Mouse (Mus musculus) midbrain, embryonic 13.5 days (tissue): ENCODE measurements at regions not wholly inside any gene's neighbourhood (a gene's known extent, or its start where the extent isn't known, plus 50 kb on each side); places are given as distances from the start of the nearest gene placed in this dataset.
"Not testable (repeated sequence)": the region's sequence is repeated elsewhere in the genome, so short reads cannot be mapped to it uniquely, and the experiment has no call there.

ENCODE experiments used
- ATAC-seq: fragments of 200-750 bp; cut with Nextera tagmentation; 2 replicates; pipeline ENCODE4 v1.8.0; 2017; ENCODE audit warnings: mild to moderate bottlenecking, moderate TSS enrichment, moderate library complexity
- H3K27ac ChIP-seq: fragments of 300-500 bp; sonication (generic); 2 replicates; pipeline ENCODE4 v1.5.1; 2015; ENCODE audit warnings: inconsistent platforms, mild to moderate bottlenecking, moderate library complexity
- H3K27me3 ChIP-seq: fragments of 300-500 bp; sonication (generic); 2 replicates; pipeline ENCODE4 v1.6.1; 2015; ENCODE audit warnings: mild to moderate bottlenecking, inconsistent platforms
- H3K36me3 ChIP-seq: fragments of 300-500 bp; sonication (generic); 2 replicates; pipeline ENCODE4 v1.6.1; 2015; ENCODE audit warnings: mild to moderate bottlenecking, inconsistent platforms
- H3K4me1 ChIP-seq: fragments of 300-500 bp; sonication (generic); replicated peaks from 2 replicates; pipeline ENCODE4 v1.6.1; 2015; ENCODE audit warnings: inconsistent platforms
- H3K4me2 ChIP-seq: fragments of 300-500 bp; sonication (generic); replicated peaks from 2 replicates; pipeline ENCODE4 v1.6.1; 2015; ENCODE audit warnings: moderate library complexity, mild to moderate bottlenecking, inconsistent platforms
- H3K4me3 ChIP-seq: fragments of 300-500 bp; sonication (generic); replicated peaks from 2 replicates; pipeline ENCODE4 v1.5.1; 2015; ENCODE audit warnings: mild to moderate bottlenecking, inconsistent platforms
- H3K9ac ChIP-seq: fragments of 300-500 bp; sonication (generic); replicated peaks from 2 replicates; pipeline ENCODE4 v1.6.1; 2015; ENCODE audit warnings: mild to moderate bottlenecking, inconsistent platforms
- H3K9me3 ChIP-seq: fragments of 300-500 bp; sonication (generic); 2 replicates; pipeline ENCODE4 v1.6.1; 2016; ENCODE audit warnings: mild to moderate bottlenecking, inconsistent platforms
- WGBS: fragments of 180-500 bp; shearing (Covaris S2); methylation state at CpG from one replicate; pipeline ENCODE4 v1.1.7; 2015; 5-methylcytosine and 5-hydroxymethylcytosine counted together

- H3K9ac ChIP-seq, result no peak overlapping the region
- no peaks in the 10 kb centered on the region for H3K9me3 ChIP-seq
- no peak overlapping the region for H3K27ac ChIP-seq
- 55% methylated on average over 10 of the region's 10 CpGs for WGBS
- peak; percentile 63 for ATAC-seq
- H3K4me3 ChIP-seq, result no peak overlapping the region
- no peak overlapping the region for H3K4me2 ChIP-seq
- H3K4me1 ChIP-seq, result no peaks in the 10 kb centered on the region
- no peaks in the 10 kb centered on the region for H3K27me3 ChIP-seq
- H3K36me3 ChIP-seq, result no peaks in the 10 kb centered on the region
Measured at GRCm38 (mm10) chr4:81625348-81625934, 182.8 kb upstream of the Mpdz start.

DNA sequence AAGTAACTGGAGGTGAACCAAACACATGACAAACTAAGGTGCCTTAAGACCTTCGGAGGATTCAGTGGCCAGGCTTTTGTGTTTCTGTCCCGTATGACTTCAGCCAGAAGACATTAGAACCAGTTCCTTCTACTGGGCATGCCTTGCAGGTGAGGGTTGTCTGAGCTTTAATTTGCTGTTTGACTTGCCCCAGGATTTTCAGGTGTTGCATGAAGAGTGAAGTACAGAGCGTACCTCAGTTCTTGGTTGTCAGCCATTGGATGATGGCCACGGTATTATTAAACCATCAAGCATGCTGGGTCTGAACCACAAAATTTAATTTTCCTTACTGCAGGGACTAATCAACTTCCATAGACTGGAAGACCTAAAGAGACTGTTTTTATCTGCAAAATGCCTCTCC is 181.5 kb upstream of the Mpdz start:
- Histone ChIP-seq H3K27me3 (no peaks in the 10 kb centered on the region), H3K27ac (no peak overlapping the region), H3K4me3 (no peak overlapping the region), H3K9me3 (no peaks in the 10 kb centered on the region), H3K4me1 (no peaks in the 10 kb centered on the region), H3K9ac (no peak overlapping the region), H3K4me2 (no peak overlapping the region), H3K36me3 (no peaks in the 10 kb centered on the region)
- no peak for ATAC-seq
- WGBS, result 96% methylated on average over 4 of the region's 4 CpGs

- H3K4me3 ChIP-seq, result no peak overlapping the region
- H3K9me3 ChIP-seq, result no peaks in the 10 kb centered on the region
- ATAC-seq, result no peak
- H3K27me3 ChIP-seq, result no peaks in the 10 kb centered on the region
- H3K4me1 ChIP-seq, result no peaks in the 10 kb centered on the region
- no peak overlapping the region for H3K9ac ChIP-seq
- no peak overlapping the region for H3K4me2 ChIP-seq
- H3K27ac ChIP-seq, result no peak overlapping the region
- 93% methylated on average over 8 of the region's 8 CpGs for WGBS
- no peaks in the 10 kb centered on the region for H3K36me3 ChIP-seq
Measured at GRCm38 (mm10) chr4:81621391-81622137, 178.9 kb upstream of the Mpdz start.

DNA sequence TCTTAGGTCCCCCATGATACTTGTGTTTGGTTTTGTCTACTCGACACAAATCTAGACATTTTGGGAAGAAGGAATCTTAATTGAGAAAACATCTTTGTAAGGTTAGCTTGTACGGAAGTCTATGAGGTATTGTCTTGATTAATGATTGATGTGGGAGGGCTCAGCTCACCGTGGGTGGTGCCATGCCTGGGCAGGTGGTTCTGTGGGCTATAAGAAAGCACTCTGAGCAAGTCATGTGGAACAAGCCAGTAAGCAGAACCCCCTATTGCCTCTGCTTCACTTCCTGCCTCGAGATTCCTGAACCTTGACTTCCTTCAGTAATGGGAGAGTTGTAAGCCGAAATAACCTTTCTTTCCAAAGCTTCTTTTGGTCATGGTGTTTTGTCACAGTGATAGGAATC is 174.6 kb upstream of the Mpdz start:
- Histone ChIP-seq H3K4me2 (no peak overlapping the region), H3K36me3 (no peaks in the 10 kb centered on the region), H3K9me3 (no peaks in the 10 kb centered on the region), H3K4me1 (no peaks in the 10 kb centered on the region), H3K4me3 (no peak overlapping the region), H3K9ac (no peak overlapping the region), H3K27me3 (no peaks in the 10 kb centered on the region), H3K27ac (no peak overlapping the region)
- ATAC-seq, result no peak
- 51% methylated on average over 5 of the region's 5 CpGs for WGBS

DNA sequence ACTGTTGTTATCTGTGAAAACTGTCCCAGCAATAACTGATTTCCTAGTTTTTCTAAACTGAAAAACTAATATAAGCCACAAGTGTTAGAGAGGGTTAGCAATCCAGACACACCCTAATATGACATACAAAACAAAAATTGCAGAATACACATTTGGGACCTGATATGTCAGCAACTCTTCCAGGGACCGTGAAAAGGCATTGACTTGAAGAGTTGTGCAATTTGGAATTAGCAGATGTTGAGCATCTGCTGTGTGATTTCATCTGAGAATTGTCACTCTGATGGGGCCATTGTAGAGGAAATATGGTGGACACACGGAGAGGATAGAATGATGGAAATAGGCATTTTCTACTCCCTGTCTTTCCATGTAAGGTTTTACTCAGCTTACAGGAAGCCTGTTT is 168.6 kb upstream of the Mpdz start:
- no peak overlapping the region for H3K4me2 ChIP-seq
- no peaks in the 10 kb centered on the region for H3K36me3 ChIP-seq
- no peak overlapping the region for H3K9ac ChIP-seq
- H3K27ac ChIP-seq, result no peak overlapping the region
- H3K27me3 ChIP-seq, result no peaks in the 10 kb centered on the region
- WGBS, result 87% methylated on average over 2 of the region's 2 CpGs
- no peaks in the 10 kb centered on the region for H3K4me1 ChIP-seq
- no peaks in the 10 kb centered on the region for H3K9me3 ChIP-seq
- no peak for ATAC-seq
- no peak overlapping the region for H3K4me3 ChIP-seq

DNA sequence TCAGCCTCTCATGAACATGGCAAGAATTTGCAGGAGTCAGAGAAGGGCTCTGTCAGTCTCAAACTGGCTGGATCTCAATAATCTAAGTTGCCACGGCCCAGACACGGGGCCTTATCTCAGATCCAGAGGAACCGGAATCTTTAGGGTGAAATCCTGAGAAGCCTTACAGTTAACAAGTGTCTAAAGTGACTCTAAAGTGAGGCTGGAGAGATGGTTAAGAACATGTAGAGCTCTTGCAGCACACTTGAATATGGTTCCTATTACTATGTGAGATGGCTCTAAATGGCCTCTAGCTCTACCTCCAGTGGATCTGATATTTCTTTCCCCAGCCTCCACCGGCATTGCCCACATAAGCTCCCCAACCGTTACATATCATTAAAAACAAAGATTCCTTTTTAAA is 157.8 kb upstream of the Mpdz start:
- Histone ChIP-seq H3K9me3 (no peaks in the 10 kb centered on the region), H3K9ac (no peak overlapping the region), H3K36me3 (no peaks in the 10 kb centered on the region), H3K27me3 (no peaks in the 10 kb centered on the region), H3K4me3 (no peak overlapping the region), H3K4me2 (no peak overlapping the region), H3K4me1 (no peaks in the 10 kb centered on the region), H3K27ac (no peak overlapping the region)
- ATAC-seq, result no peak
- WGBS, result 96% methylated on average over 5 of the region's 5 CpGs

GRCm38 (mm10) chr4:81597390-81597789 is 154.8 kb upstream of the Mpdz start:
- H3K4me2 ChIP-seq, result no peak overlapping the region
- no peaks in the 10 kb centered on the region for H3K27me3 ChIP-seq
- ATAC-seq, result no peak
- WGBS, result 87% methylated on average over 4 of the region's 4 CpGs
- H3K9ac ChIP-seq, result no peak overlapping the region
- H3K27ac ChIP-seq, result no peak overlapping the region
- no peaks in the 10 kb centered on the region for H3K4me1 ChIP-seq
- H3K9me3 ChIP-seq, result no peaks in the 10 kb centered on the region
- H3K36me3 ChIP-seq, result no peaks in the 10 kb centered on the region
- H3K4me3 ChIP-seq, result no peak overlapping the region

GRCm38 (mm10) chr4:81593431-81593830 is 150.8 kb upstream of the Mpdz start:
- not testable (repeated sequence) for H3K27ac ChIP-seq, H3K9ac ChIP-seq, H3K4me2 ChIP-seq, H3K4me1 ChIP-seq, H3K36me3 ChIP-seq, ATAC-seq, H3K4me3 ChIP-seq, H3K9me3 ChIP-seq, H3K27me3 ChIP-seq
- 96% methylated on average over 3 of the region's 3 CpGs for WGBS

DNA sequence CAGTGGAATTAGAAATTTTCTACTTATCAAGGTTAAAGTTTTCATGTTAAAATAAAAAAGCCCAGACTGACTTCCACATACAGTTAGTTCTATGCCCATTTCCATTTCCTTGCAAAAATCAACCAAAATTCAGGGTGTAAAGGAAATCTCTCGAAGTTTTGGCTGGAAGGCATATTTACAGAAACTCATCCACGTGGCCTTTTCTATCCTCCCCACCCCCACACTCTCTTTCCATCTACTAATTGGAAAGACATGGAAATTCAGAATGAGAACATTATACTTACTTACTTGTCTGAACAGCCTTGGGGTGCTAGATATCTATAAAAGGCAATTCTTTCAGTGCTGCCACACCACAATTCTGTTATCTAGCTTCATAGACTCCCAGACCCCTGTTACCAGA is 139.9 kb upstream of the Mpdz start:
- 65% methylated on average over 2 of the region's 2 CpGs for WGBS
- Histone ChIP-seq H3K36me3 (no peaks in the 10 kb centered on the region), H3K27ac (no peak overlapping the region)

GRCm38 (mm10) chr4:81580553-81580952 is 137.9 kb upstream of the Mpdz start:
- Histone ChIP-seq H3K4me2 (no peak overlapping the region), H3K27ac (peak overlapping the region; percentile 51; the same call in 1 of the 2 replicates), H3K4me3 (no peak overlapping the region), H3K9me3 (no peaks in the 10 kb centered on the region), H3K4me1 (peaks cover 18% of the 10 kb centered on the region), H3K9ac (no peak overlapping the region), H3K36me3 (no peaks in the 10 kb centered on the region), H3K27me3 (no peaks in the 10 kb centered on the region)
- WGBS, result 62% methylated on average over 8 of the region's 8 CpGs
- no peak for ATAC-seq

More for the DNA sequence above, 139.9 kb upstream of the Mpdz start:
- no peak overlapping the region for H3K9ac ChIP-seq
- H3K4me3 ChIP-seq, result no peak overlapping the region
- H3K4me2 ChIP-seq, result no peak overlapping the region
- H3K27me3 ChIP-seq, result no peaks in the 10 kb centered on the region
- peaks cover 18% of the 10 kb centered on the region for H3K4me1 ChIP-seq
- no peak for ATAC-seq
- no peaks in the 10 kb centered on the region for H3K9me3 ChIP-seq

GRCm38 (mm10) chr4:81579389-81580110 is 136.9 kb upstream of the Mpdz start:
- no peak overlapping the region for H3K4me3 ChIP-seq
- no peak overlapping the region for H3K9ac ChIP-seq
- H3K4me2 ChIP-seq, result no peak overlapping the region
- peak overlapping the region; percentile 75 for H3K27ac ChIP-seq
- H3K27me3 ChIP-seq, result no peaks in the 10 kb centered on the region
- WGBS, result 27% methylated on average over 8 of the region's 8 CpGs
- H3K36me3 ChIP-seq, result no peaks in the 10 kb centered on the region
- peaks cover 18% of the 10 kb centered on the region for H3K4me1 ChIP-seq
- ATAC-seq, result no peak
- H3K9me3 ChIP-seq, result no peaks in the 10 kb centered on the region

- no peak overlapping the region for H3K9ac ChIP-seq
- no peaks in the 10 kb centered on the region for H3K36me3 ChIP-seq
- no peak overlapping the region for H3K4me3 ChIP-seq
- H3K27ac ChIP-seq, result peak overlapping the region; percentile 75
- WGBS, result 34% methylated on average over 6 of the region's 6 CpGs
- peak; percentile 95 for ATAC-seq
- H3K9me3 ChIP-seq, result no peaks in the 10 kb centered on the region
- no peaks in the 10 kb centered on the region for H3K27me3 ChIP-seq
- no peak overlapping the region for H3K4me2 ChIP-seq
- H3K4me1 ChIP-seq, result peaks cover 18% of the 10 kb centered on the region
Measured at GRCm38 (mm10) chr4:81578981-81579380, 136.4 kb upstream of the Mpdz start.
